Mouse (Mus musculus) hindbrain, embryonic 16.5 days (tissue): ENCODE measurements around the gene Ccdc170. TPM values are rescaled to one million over a fixed set of nuclear protein-coding genes. Genes with fewer than 3 reads are reported as not detected.

Experiments
- polyA plus RNA-seq: library from polyadenylated mRNA; unstranded; fragments of >200 nt; fragmentation: Nextera tagmentation; extraction: Ambion mirVana; gene quantifications from 2 replicates; pipeline ENCODE4 v1.2.1, GENCODE M21; 2015

The Ccdc170 gene
- polyA plus RNA-seq, 1 experiment from 2014 or later = 0.54 TPM

Other genes with a start within 250 kb of the Ccdc170 start
- 42.4 and 50.7 TPM in 2 replicates for gene Akap12, start 216.1 kb upstream of the Ccdc170 start, polyA plus RNA-seq
- gene Zbtb2, start 94.4 kb upstream of the Ccdc170 start, polyA plus RNA-seq = 11.7 and 15.2 TPM in 2 replicates
- gene Rmnd1, start 50.1 kb upstream of the Ccdc170 start, polyA plus RNA-seq = 41.9 and 49.2 TPM in 2 replicates
- 10.6 and 10.9 TPM in 2 replicates for gene Armt1, start 50.0 kb upstream of the Ccdc170 start, polyA plus RNA-seq
- 0.27 and 0.63 TPM in 2 replicates for gene Esr1, start 129.1 kb downstream of the Ccdc170 start, polyA plus RNA-seq